ENCODE assay signal across 8 mouse cellular contexts in genomic region chr10:86303495-86303876, GRCm38 (mm10). TPM values are rescaled to one million over a fixed set of nuclear protein-coding genes. Genes with fewer than 3 reads are reported as not detected.
DNase-seq lines count a peak whose midpoint lies in the region; ATAC-seq and TF ChIP-seq lines count a peak whose summit lies in the region.

No protein-coding gene starts in this region.

- no peak for DNase-seq in forebrain, embryonic 10.5 days (ENCODE audit: extremely low spot score, low spot score)
- DNase-seq in layer of hippocampus, adult 2 months (ENCODE audit: low spot score in 2 of 2), result no peak
- DNase-seq in layer of hippocampus, adult 18-20 months (ENCODE audit: low spot score in 2 of 2), result no peak
- no peak for DNase-seq in cerebellum, adult 9-10 months

- 50% methylated on average over 2 of the region's 2 CpGs for WGBS in forebrain, embryonic 12.5 days
- WGBS in forebrain, embryonic 10.5 days, result 68% methylated on average over 2 of the region's 2 CpGs
- 59% methylated on average over 2 of the region's 2 CpGs for WGBS in embryonic facial prominence, embryonic 15.5 days
- 92% methylated on average over 2 of the region's 2 CpGs for WGBS in limb, embryonic 12.5 days

- H3K36me3 ChIP-seq in forebrain, embryonic 12.5 days (replicated peaks), result no peaks in the 10 kb centered on the region
- no peaks in the 10 kb centered on the region; the same call in 1 of the 2 replicates for H3K36me3 ChIP-seq in forebrain, embryonic 10.5 days (replicated peaks)
- H3K36me3 ChIP-seq in embryonic facial prominence, embryonic 15.5 days, result peaks cover 15% of the 10 kb centered on the region; the same call in 1 of the 2 replicates
- peaks cover 28% of the 10 kb centered on the region for H3K36me3 ChIP-seq in limb, embryonic 12.5 days

- peaks cover 18% of the 10 kb centered on the region for H3K27me3 ChIP-seq in forebrain, embryonic 12.5 days
- H3K27me3 ChIP-seq in forebrain, embryonic 10.5 days (ENCODE audit: poor library complexity, severe bottlenecking), result peaks cover 59% of the 10 kb centered on the region
- H3K27me3 ChIP-seq in embryonic facial prominence, embryonic 15.5 days, result no peaks in the 10 kb centered on the region
- no peaks in the 10 kb centered on the region for H3K27me3 ChIP-seq in limb, embryonic 12.5 days

- no peak overlapping the region for H3K27ac ChIP-seq in forebrain, embryonic 12.5 days
- H3K27ac ChIP-seq in forebrain, embryonic 10.5 days, result no peak overlapping the region
- H3K27ac ChIP-seq in layer of hippocampus, adult 2 months, result no peak overlapping the region
- no peak overlapping the region for H3K27ac ChIP-seq in embryonic facial prominence, embryonic 15.5 days (replicated peaks)
- 0 out of 2 replicates have a peak overlapping the region, but pooled peaks have one; percentile 1 for H3K27ac ChIP-seq in limb, embryonic 12.5 days

- no peaks in the 10 kb centered on the region for H3K9me3 ChIP-seq in forebrain, embryonic 12.5 days
- H3K9me3 ChIP-seq in forebrain, embryonic 10.5 days, result no peaks in the 10 kb centered on the region
- no peaks in the 10 kb centered on the region for H3K9me3 ChIP-seq in embryonic facial prominence, embryonic 15.5 days (replicated peaks)
- no peaks in the 10 kb centered on the region for H3K9me3 ChIP-seq in limb, embryonic 12.5 days

- ATAC-seq in forebrain, embryonic 12.5 days (ENCODE audit: low FRiP score), result no peak
- no peak for ATAC-seq in embryonic facial prominence, embryonic 15.5 days (ENCODE audit: insufficient number of reproducible peaks, low FRiP score, low TSS enrichment, low read depth)
- no peak for ATAC-seq in limb, embryonic 12.5 days (ENCODE audit: insufficient number of reproducible peaks, insufficient read depth, low FRiP score, low TSS enrichment, low read depth)
- ATAC-seq in megakaryocyte progenitor cell, adult 5-6 weeks (replicated peaks; ENCODE audit: poor library complexity), result no peak

- H3K4me2 ChIP-seq in forebrain, embryonic 12.5 days, result peak overlapping the region; percentile 15; the same call in 1 of the 2 replicates
- H3K4me2 ChIP-seq in embryonic facial prominence, embryonic 15.5 days (replicated peaks), result peak overlapping the region; percentile 75
- H3K4me2 ChIP-seq in limb, embryonic 12.5 days, result peak overlapping the region; percentile 85

- H3K9ac ChIP-seq in forebrain, embryonic 12.5 days, result no peak overlapping the region
- no peak overlapping the region for H3K9ac ChIP-seq in embryonic facial prominence, embryonic 15.5 days
- H3K9ac ChIP-seq in limb, embryonic 12.5 days (replicated peaks), result no peak overlapping the region; the same call in 1 of the 2 replicates

- H3K4me3 ChIP-seq in forebrain, embryonic 12.5 days (replicated peaks), result no peak overlapping the region
- no peak overlapping the region for H3K4me3 ChIP-seq in forebrain, embryonic 10.5 days
- H3K4me3 ChIP-seq in layer of hippocampus, adult 2 months, result peak overlapping the region; percentile 4; the same call in 1 of the 2 replicates
- peak overlapping the region; percentile 66 for H3K4me3 ChIP-seq in embryonic facial prominence, embryonic 15.5 days (replicated peaks)
- H3K4me3 ChIP-seq in limb, embryonic 12.5 days (replicated peaks), result peak overlapping the region; percentile 66

- TF ChIP-seq CTCF in layer of hippocampus, adult 2 months (conservative IDR thresholded peaks at IDR 0.05), result no peak

- H3K4me1 ChIP-seq in forebrain, embryonic 12.5 days, result peaks cover 42% of the 10 kb centered on the region
- peaks cover 57% of the 10 kb centered on the region for H3K4me1 ChIP-seq in forebrain, embryonic 10.5 days
- H3K4me1 ChIP-seq in embryonic facial prominence, embryonic 15.5 days, result peaks cover 38% of the 10 kb centered on the region
- H3K4me1 ChIP-seq in limb, embryonic 12.5 days (replicated peaks), result peaks cover 40% of the 10 kb centered on the region

RNA-seq across cellular contexts. Expression of gene Timp3, which starts 3.3 kb away (rescaled TPM):
- polyA plus RNA-seq in forebrain, embryonic 12.5 days (2016; fragmentation: Nextera tagmentation; extraction: Ambion mirVana), result 17.9 and 18.0 TPM in 2 replicates
- 22.1 and 22.4 TPM in 2 replicates for polyA plus RNA-seq in forebrain, embryonic 10.5 days (2016; fragmentation: Nextera tagmentation; extraction: Ambion mirVana)
- 10 to 100 TPM; 61.8 to 62.0 TPM for total RNA-seq in layer of hippocampus, adult 2 months (2021)
- total RNA-seq in layer of hippocampus, adult 18-20 months (2021), result 10 to 100 TPM; 58.1 to 59.9 TPM
- 81.4 and 82.5 TPM in 2 replicates for polyA plus RNA-seq in embryonic facial prominence, embryonic 15.5 days (2015; fragmentation: Nextera tagmentation; extraction: Ambion mirVana)
- polyA plus RNA-seq in limb, embryonic 12.5 days (2016; fragmentation: Nextera tagmentation; extraction: Ambion mirVana), result 66.3 and 69.4 TPM in 2 replicates
- 0.27 and 0.64 TPM in 2 replicates for total RNA-seq in megakaryocyte progenitor cell, adult 5-6 weeks (2015)
- total RNA-seq in megakaryocyte progenitor cell, adult 5-6 weeks (2017), result 0.04 and 0.27 TPM in 2 replicates

Comparison
In these comparisons a context has a peak if more than half of its experiments do, and no peak if none do; other contexts are left out.
1. H3K4me2 ChIP-seq: peak in every context shown above with its lines; median percentile 85 in limb, embryonic 12.5 days; 75 in embryonic facial prominence, embryonic 15.5 days; 15 in forebrain, embryonic 12.5 days.
2. H3K4me3 ChIP-seq: peak in layer of hippocampus, adult 2 months (single experiment), embryonic facial prominence, embryonic 15.5 days (single experiment) and limb, embryonic 12.5 days (single experiment); none in forebrain, embryonic 12.5 days (single experiment) and forebrain, embryonic 10.5 days (single experiment).